Mouse (Mus musculus) T-helper 17 cell (primary cell): Measurements from ENCODE around the gene Dynlt1c.
"Not testable (repeated sequence)": the region's sequence is repeated elsewhere in the genome, so short reads cannot be mapped to it uniquely, and the experiment has no call there.

Experiments
- in situ Hi-C, 2 experiments: fragments of 300-600 bp; cut with MboI, MseI; formaldehyde crosslinking; loops; 1 replicate in 1 of 2; 2 replicates in 1 of 2; pipeline ENCODE4 v1.15.1; 2025; ENCODE audit warnings: high pct_unique_total_duplicates in 2 of 2

The Dynlt1c gene

DNA sequence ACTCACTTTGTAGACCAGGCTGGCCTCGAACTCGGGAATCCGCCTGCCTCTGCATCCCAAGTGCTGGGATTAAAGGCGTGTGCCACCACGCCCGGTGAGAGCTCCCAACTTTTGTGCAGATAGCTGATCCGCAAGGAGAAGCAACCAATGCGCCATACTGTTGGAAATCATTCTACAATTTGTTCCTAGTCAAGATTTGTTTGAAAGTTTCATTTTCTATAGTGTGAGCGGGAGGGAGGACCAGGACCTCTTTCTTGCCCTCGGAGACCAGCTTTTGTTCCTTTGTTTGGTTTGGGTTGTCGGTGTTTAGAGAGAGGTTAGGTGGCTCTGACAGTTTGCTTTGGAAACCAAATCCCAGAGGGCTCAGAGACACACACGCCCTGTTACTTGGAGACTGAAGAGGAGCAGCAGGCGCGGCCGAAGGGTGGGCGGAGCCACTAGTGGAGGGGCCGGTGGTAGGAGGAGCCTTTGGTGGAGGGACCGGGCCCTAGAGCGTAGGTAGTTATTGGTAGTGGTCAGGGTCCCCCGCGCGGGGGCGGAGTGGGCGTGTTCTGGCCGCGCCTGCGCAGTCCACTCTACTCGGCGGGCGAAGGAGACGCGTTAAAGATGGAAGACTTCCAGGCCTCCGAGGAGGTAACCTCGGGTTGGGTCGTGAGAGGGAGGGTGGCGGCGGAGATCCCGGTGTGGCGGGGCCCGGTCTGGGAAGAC is at the start of gene Dynlt1c:
Dynlt1c (plus strand) TSS at position 468 of the 708 bp plus-strand sequence.
- in situ Hi-C loops: loop anchor here (5.0 kb wide), 2 partner anchors 51 to 56 kb away; partner anchors contain the start of genes Dynlt1f (in 1 of the 2) and Sytl3 (in 1 of the 2)

DNA sequence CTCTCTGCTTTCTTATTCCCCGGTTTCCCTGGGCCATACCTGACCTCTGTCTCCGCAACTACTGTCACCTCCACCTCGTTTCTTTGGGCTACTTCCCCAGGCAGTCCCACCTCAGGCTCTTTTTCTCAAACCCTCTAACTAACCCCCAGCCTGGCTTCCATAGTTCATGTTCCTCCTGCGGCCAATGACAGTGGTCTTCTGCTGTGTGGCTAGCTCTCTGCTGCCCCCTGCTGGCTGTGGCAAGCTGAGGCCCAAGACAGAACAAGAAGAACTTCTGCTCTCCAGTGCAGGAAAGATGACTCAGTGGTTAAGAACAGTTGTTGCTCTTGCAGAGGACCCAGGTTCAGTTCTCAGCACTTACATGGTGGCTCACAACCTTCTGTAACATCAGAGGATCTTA is 47.7 kb upstream of the Dynlt1c start:
- in situ Hi-C loops: loop anchor here (5.0 to 25.0 kb wide), 2 partner anchors 144 to 309 kb away; no protein-coding TSS in a partner anchor

DNA sequence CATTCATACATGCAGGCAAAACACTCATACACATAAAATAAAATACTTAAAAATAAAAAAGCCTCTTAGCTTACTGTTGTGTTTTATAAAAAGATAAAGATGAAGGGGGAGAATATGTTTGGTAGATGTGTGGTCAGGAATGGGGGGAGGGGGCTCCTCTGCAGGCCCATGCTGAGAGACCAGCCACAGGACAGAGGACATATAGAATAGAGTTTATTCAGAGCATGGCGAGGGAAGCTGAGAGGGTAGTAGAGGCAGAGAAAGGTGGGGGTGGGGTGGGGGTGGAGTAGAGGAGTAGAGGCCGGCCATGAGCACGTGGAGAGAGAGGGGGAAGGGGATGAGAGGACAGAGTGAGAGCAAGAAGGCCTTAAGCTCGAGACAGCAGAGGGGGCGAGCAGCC is 47.2 kb upstream of the Dynlt1c start:
- in situ Hi-C loops: loop anchor here (5.0 to 25.0 kb wide), 2 partner anchors 143 to 308 kb away; no protein-coding TSS in a partner anchor

DNA sequence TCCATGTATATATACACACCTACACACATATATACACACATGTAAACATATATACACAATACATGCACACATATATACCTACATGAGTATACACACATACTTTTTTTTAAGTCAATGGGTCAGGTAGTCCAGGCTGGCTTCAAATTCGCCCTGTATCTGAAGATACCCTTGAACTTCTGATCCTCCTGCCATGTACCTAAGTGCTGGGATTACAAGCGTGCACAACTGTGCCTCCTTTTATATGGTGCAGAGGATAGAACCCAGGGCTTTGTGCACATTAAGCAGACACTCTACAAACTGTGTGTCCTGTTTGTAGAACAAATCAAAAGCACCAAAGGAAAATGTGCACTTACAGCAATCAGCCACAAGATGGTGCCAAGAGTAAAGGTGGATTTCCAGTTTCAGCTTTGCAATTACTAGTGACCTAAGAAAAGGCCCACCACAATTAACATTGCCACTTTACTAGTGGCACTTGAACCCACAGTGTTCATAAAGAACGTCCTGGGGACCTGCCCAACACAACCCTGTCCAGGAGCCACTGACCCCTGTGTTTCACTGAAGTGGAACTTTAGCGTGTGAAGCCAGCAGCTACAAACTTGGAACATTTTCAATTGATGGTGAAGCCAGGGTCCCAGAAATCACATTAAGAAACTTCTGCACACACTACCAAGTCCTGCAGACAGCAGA is 41.9 kb upstream of the Dynlt1c start:
- in situ Hi-C loops: loop anchor here (5.0 to 25.0 kb wide), 2 partner anchors 162 to 303 kb away; no protein-coding TSS in a partner anchor

DNA sequence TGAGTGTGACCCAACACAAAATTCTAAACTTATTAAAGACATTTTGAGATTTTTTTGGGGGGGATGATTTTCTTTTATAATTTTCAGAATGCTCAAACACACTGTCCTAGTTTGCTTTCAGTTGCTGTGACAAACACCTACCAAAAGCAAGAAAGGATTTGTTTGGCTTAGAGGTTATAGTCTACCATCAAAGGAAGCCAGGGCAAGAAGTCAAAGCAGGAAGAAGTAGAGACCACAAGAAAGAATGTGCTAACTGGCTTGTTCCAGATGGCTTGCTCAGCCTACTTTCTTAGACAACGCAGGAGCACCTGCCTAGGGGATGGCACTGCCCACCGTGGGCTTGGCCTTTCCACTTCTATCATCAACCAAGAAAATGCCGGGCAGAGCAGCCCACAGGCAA is 36.6 kb upstream of the Dynlt1c start:
- in situ Hi-C loops: loop anchor here (5.0 to 25.0 kb wide), 3 partner anchors 117 to 297 kb away; no protein-coding TSS in a partner anchor

DNA sequence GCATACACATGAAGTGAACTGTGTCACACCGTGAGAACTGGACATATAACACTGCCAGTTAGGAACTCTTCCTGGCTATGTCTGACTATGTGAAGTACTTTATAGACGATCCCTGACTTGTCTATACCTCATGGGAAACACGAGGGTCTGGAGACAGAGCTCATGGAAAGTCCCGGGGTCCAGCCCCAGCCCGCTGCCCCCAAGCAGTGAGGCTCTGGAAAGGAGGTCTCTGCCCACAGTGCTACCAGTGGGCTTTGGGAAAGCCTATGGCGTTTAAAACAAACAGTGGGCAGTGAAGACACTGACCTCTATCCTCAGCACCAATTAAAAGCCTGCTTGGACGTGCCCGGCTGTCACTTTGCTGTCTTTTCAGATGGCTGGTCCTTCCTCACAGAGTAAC is 33.6 kb upstream of the Dynlt1c start:
- in situ Hi-C loops: loop anchor here in 1 of 2 experiments (5.0 to 25.0 kb wide), 2 partner anchors 114 to 294 kb away; no protein-coding TSS in a partner anchor

DNA sequence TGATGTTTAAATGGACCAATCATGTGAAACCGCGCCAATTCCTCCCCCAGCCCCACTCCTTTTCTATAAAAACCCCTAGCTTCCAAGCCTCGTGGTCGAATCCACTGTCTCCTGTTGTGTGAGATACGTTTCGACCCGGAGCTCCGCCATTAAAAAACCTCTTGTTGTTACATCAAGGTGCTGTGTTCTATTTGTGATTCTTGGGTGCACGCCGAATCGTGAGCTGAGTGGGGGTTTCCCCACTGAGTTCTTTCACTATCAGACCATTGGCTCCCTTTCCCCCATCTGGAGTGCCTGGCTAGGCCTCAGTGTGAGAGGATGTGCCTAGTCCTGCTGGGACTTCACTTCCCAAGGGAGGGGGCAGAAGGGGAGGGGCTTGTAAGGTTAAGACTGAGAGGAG is 30.2 kb upstream of the Dynlt1c start:
- in situ Hi-C loops: loop anchor here in 1 of 2 experiments (25.0 kb wide), 1 partner anchor 291 kb away; no protein-coding TSS in a partner anchor

DNA sequence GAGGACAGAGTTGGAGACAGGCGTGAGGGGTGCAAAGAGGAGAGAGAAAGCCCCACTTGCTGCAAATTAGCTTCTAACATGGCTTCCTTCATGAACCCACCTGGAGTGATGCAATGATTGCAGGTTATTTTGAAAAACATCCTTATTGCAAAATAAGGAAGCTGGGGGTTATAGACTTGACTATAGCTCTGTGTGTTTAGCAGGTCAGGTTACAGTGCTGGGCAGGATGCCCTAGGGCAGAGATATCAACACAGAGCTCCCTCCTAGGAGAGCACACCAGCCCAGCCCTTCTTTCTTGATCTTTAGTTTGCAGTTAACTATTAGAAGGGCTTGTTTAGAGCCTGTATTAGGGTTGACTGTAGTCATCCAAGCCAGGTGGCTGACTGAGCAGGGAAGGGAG is 29.3 kb upstream of the Dynlt1c start:
- in situ Hi-C loops: loop anchor here in 1 of 2 experiments (25.0 kb wide), 1 partner anchor 290 kb away; no protein-coding TSS in a partner anchor

DNA sequence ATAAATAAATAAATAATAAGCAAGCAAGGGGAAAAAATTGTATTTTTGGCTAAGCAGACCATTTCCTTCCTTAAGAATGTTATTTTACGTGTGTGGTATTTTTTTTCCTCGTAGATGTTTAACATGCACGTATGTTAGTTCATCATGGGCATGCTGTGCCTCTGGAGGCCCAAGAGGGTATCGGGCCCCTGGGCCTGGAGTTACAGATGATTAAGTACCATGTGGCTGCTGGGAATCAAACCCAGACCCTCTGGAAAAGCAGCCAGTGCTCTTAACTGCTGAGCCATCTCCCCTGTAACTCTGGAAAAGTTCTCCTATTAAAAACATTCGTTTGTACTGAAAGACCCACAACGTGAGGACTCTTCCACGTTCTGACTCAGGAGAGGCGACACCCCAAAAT is 26.1 kb upstream of the Dynlt1c start:
- in situ Hi-C loops: not testable (repeated sequence)

DNA sequence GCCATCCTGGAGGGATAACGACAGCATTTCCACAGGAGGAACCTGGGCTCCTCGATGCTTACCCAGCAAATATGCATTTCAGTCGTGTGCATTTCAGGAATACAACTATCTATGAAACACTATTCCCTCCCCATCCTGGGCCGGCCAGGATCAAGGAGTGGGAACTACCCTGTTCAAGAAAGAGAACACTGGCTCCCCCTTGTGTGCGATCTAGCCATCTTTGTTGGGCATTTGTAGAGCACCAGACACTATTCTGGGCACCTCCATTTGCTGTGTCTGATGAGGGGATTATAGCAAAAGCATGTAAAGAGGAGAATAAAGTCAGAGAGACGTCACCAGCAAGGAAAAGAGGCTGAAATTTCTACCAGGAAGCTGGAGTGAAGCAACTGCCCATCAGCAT is 12.8 kb upstream of the Dynlt1c start:
- in situ Hi-C loops: loop anchor here in 1 of 2 experiments (5.0 to 10.0 kb wide), 2 partner anchors 76 to 171 kb away; no protein-coding TSS in a partner anchor

DNA sequence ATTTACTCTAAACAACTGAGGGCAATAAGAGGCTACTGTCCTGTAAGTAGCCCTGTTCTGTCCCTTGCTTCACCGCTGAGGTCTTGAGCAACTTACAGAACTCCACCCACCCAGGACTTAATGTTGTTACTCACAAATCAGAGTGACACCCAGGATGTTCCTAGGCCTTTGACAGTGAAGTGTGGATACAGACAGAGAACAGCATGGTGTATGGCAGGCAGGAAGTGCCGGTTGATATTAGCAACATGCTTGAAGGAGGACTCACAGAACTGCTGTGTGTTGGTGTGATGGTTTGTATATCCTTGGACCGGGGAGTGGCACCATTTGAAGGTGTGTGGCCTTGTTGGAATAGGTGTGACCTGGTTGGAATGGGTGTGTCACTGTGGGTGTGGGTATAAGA is 9.4 kb upstream of the Dynlt1c start:
- in situ Hi-C loops: not testable (repeated sequence)

DNA sequence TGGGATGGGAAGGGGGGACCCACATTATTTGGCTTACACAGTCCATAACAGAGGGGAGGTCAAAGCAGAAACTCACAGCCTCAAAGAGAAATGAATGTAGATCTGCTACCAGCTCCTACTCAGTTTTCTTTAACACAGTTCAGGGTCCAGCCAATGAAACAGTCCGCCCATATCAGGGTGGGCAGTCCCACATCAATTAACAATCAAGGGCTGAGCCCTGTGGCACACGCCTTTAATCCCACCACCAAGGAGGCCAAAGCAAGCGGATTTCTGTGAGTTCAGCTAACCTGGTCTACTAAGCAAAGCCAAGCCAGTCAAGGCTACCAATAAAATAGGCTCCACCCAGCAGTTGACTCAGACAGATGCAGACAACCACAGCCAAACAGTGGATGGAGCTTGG is 7.6 kb upstream of the Dynlt1c start:
- in situ Hi-C loops: not testable (repeated sequence)

DNA sequence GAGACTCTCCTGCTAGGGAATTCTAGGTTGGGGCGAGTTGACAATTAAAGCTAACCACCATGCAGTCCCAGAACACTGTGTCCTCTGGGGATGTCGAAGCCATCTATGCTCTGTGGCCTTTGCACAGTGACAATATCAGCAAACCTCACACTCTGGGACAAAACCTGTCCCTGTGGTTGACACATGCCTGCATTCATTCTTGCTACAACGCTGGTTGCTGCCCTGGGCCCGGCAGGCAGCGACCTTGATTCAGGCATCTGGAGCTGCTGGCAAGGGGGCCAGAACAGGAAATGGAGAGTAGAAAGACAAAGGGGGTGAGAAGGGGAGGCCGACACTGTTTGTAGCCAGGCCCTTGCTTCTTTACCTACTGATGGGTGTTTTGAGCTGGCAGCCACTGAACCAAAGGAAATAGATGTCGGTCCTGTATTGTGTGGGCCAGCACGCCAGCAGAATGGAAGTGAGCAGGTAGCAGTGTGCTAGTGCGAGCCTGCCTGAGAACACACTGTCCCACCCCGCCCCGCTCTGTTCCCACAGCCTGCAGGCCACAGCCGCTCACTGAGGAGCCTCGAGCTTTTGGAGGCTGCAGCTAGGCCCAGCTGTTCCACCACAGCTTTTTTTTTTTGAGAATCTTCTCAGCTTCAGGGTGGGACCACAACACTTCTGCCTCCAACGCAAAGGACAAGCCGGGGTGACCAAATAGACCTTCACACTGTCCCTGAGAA is 5.5 kb upstream of the Dynlt1c start:
- in situ Hi-C loops: loop anchor here in 1 of 2 experiments (5.0 kb wide), 1 partner anchor 169 kb away; no protein-coding TSS in a partner anchor

DNA sequence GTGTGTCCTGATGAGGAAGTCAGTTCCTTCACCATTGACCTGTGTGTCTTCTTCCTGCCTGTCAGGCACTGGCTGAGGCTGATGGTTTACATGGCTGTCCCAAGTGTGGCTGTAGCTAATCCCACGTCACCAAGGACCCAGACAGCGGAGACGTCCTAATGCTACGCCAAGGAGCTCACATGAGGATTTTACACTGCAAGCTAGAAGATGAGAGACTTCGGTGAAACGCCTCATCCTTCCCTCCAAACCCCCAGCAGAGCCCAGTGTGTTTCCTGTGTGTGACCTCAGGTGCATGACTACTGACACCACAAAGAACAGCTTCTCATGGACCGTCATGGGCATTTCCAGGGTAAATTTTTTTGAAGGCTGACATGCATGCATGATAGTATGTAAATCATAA is 3.1 kb upstream of the Dynlt1c start:
- in situ Hi-C loops: loop anchor here in 1 of 2 experiments (5.0 kb wide), 1 partner anchor 171 kb away; no protein-coding TSS in a partner anchor

DNA sequence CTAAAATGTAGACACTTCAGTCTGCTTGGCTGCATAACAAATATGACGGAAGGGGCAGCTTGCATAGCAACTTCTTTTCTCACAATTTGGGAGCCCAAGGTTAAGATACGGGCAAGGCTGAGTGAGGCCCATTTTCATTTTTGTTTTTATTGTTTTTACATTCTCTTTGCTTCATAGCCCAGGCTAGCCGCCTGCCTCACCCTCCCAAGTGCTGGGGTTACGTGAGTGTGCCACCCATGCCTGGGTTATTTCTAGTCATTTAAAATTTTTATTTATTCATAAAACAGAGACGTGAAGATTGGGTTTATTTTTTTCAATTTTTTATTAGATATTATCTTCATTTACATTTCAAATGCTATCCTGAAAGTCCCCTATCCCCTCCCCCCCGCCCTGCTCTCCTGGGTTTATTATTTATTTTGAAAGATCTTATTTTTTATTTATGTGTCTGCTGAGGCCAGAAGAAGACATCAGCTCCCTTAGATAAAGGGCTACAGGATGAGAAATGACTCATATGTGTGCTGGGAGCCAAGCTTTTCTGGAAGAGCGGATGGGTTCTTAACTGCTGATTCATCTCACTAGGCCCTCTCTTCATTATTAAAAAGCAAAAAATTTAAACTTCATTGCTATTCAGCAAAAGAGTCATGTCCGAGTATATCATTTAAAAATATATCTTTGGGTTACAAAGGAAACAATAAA is 1.1 kb upstream of the Dynlt1c start:
- in situ Hi-C loops: loop anchor here (5.0 kb wide), 2 partner anchors 52 to 57 kb away; partner anchors contain the start of genes Dynlt1f (in 1 of the 2) and Sytl3 (in 1 of the 2)

DNA sequence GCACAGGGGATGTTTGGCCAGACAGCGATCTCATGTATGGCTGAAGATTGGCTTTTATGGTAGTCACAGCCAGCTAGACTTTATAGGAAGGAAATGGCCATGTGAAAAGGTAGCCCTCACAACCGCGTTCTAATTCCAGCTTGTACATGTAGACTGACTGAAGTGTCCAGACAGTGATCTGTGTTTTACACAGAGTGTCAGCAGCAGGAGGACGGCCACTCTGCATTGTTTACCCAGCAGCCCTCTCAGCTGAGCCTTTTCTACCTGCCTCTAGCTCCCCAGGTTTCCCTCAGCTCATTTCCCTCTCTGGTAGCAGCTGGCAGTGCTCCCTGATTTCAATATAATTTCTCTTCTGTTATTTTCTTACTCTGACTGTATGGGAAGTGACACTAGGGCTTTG is 734 bp downstream of the Dynlt1c start:
- in situ Hi-C loops: loop anchor here (5.0 kb wide), 2 partner anchors 50 to 55 kb away; partner anchors contain the start of genes Dynlt1f (in 1 of the 2) and Sytl3 (in 1 of the 2)

DNA sequence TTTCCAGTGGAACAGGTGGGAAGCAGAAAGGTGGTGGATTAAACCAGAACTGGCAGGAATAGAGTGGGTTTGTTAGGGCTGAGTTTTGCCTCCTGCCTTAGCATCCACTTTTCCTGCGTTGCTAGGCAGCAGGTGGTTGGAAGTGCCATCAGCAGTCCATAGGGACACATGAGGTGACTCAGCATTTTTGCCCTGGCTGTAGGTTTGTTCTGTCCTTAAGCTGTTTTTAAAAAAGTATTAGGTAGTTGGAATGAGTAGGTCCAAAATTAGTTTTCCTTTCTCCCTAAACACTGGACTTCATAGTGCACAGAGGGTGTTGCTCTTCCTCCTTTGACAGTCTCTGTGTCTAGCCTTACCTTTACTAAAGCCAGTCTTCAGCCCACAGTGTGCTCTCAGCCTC is 3.9 kb downstream of the Dynlt1c start:
- in situ Hi-C loops: not testable (repeated sequence)

DNA sequence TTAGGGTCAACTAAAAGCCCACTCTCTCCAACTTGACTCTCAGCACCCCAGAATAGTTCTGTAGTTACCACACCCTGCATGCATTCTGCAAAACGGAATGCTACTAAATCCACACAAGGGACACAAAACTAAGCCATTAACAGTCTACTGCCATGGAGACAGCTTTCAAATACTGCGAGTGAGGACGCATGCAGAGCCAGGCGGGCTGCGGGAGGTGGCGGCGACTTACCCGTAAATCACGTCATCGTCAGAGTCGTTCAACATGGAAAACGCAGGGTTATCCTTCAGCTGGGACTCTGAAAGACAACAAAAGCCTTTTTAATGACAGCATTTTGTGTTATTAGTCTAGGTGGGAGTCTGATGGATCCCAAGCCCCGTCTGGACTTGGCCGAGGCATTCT is 12.1 kb downstream of the Dynlt1c start:
- in situ Hi-C loops: not testable (repeated sequence)

DNA sequence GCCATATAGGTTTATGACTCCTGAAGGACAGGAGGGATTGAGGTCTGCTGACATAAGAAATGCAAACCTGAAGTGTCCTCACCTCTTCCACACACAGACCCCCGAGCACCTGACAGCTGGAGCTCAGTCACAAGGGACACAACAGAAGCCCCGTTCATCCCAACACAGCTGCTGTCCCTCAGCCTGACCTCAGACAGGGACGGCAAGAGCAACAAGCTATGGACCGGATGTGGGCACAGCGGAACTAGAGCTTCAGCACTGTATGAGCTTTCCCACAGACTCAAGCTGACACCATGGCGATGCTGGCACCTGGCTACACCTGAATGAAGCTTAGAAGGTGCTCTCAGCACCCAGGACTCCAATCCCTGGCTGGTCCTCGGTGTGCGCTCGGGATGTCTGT is 12.8 kb downstream of the Dynlt1c start:
- in situ Hi-C loops: not testable (repeated sequence)

DNA sequence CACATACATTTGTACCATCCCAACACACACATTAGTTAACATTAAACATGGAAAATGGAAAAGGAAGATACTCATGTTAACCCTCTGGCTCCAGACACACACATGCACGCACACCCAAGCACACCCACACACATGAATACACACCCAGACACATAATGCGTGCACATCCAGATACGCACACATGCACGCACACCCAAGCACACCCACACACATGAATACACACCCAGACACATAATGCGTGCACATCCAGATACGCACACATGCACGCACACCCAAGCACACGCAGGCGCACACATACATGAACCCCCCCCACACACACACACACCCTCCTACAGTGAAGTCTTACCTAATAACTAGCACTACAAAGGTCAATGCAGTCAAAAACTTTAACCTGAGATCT is 15.3 kb downstream of the Dynlt1c start:
- in situ Hi-C loops: loop anchor here (5.0 kb wide), 1 partner anchor 314 kb away; no protein-coding TSS in a partner anchor
